Mouse (Mus musculus) urinary bladder, adult 2 months (tissue): ENCODE results near the gene Phb. TPM values are rescaled to one million over a fixed set of nuclear protein-coding genes. Genes with fewer than 3 reads are reported as not detected.
A peak's percentile ranks its signal among the peaks of the same experiment; 100 is the strongest.

Experiments
- DNase-seq: peaks from one replicate; pipeline ENCODE4 v3.0.0; 2022; ENCODE audit warnings: low spot score
- polyA plus RNA-seq: library from polyadenylated mRNA; depleted of rRNA; stranded (reverse); fragments of >200 nt; gene quantifications from 2 replicates; pipeline ENCODE4 v1.2.3, GENCODE M21; 2012; rRNA removed

Phb gene
- polyA plus RNA-seq, 1 experiment, result 185 TPM

GRCm38 (mm10) chr11:95712085-95712562 lies 45.4 kb downstream of the Phb start:
- DNase-seq, result no peak

GRCm38 (mm10) chr11:95712563-95713224 lies 45.9 kb downstream of the Phb start, which contains the start of gene Zfp652:
Gene Zfp652, plus strand, starts transcription at chr11:95712673.
- DNase-seq, result peak; percentile 84

GRCm38 (mm10) chr11:95713225-95713810 lies 46.6 kb downstream of the Phb start:
- peak; percentile 53 for DNase-seq

GRCm38 (mm10) chr11:95713811-95714241 lies 47.1 kb downstream of the Phb start:
- DNase-seq, result no peak

GRCm38 (mm10) chr11:95714411-95714810 lies 47.7 kb downstream of the Phb start:
- no peak for DNase-seq

- DNase-seq, result no peak
These were observed 49.4 kb downstream of the Phb start for GRCm38 (mm10) chr11:95716136-95716535.

GRCm38 (mm10) chr11:95719356-95719755 lies 52.6 kb downstream of the Phb start:
- no peak for DNase-seq

GRCm38 (mm10) chr11:95723287-95723686 lies 56.5 kb downstream of the Phb start, which contains the start of gene B130006D01Rik:
Gene B130006D01Rik, plus strand, starts transcription at chr11:95723587.
- DNase-seq, result no peak

- no peak for DNase-seq
These were observed 57.7 kb downstream of the Phb start for GRCm38 (mm10) chr11:95724466-95724865.

GRCm38 (mm10) chr11:95726156-95726555 lies 59.4 kb downstream of the Phb start:
- DNase-seq, result no peak

GRCm38 (mm10) chr11:95727947-95728346 lies 61.2 kb downstream of the Phb start:
- DNase-seq, result no peak

GRCm38 (mm10) chr11:95728916-95729907 lies 62.5 kb downstream of the Phb start:
- no peak for DNase-seq

Other genes starting within 250 kb of the Phb start
- gene Nxph3, start 152.4 kb upstream of the Phb start, polyA plus RNA-seq, result 2.3 and 3.4 TPM in 2 replicates
- gene Ngfr, start 79.2 kb upstream of the Phb start, polyA plus RNA-seq, result 4.1 and 4.2 TPM in 2 replicates
- gene Zfp652, start 45.7 kb downstream of the Phb start, polyA plus RNA-seq, result 20.8 and 30.7 TPM in 2 replicates
- 0.15 and 0.19 TPM in 2 replicates for gene B130006D01Rik, start 56.6 kb downstream of the Phb start, polyA plus RNA-seq
- gene Phospho1, start 157.5 kb downstream of the Phb start, polyA plus RNA-seq, result 33.2 and 40.8 TPM in 2 replicates
- gene Gngt2, start 170.3 kb downstream of the Phb start, polyA plus RNA-seq, result 21.0 and 24.5 TPM in 2 replicates
- 8.1 and 10.1 TPM in 2 replicates for gene Abi3, start 175.5 kb downstream of the Phb start, polyA plus RNA-seq
- gene B4galnt2, start 247.9 kb downstream of the Phb start, polyA plus RNA-seq, result not detected in 2 replicates